In the genomic region with DNA sequence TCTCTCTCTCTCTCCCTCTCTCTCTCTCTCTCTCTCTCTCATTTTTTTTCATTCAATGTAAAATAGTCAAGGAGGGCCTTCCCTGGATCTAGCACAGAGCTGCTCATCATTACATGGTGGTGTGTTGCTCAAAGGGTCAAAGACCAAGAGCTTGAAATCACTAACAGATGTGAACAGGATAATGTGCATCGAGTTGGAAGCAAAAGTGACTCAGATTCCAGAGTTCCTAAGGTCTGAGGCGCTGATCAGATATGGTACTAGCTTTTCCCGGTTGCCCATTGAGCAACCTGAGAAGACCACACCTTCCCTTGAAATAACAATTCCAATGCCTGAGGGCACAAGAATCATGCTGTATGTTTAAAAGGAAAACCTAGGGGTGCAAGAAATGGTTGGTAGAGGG, we compare ENCODE assay signal across 27 mouse cellular contexts. TPM values are rescaled to one million over a fixed set of nuclear protein-coding genes. Genes with fewer than 3 reads are reported as not detected.
A peak's percentile ranks its signal among the peaks of the same experiment; 100 is the strongest.
DNase-seq lines count a peak whose midpoint lies in the region; ATAC-seq and TF ChIP-seq lines count a peak whose summit lies in the region.
"Had no signal": no experiment of that assay in that cellular context is flagged by ENCODE, and none has a peak within 500 bp of the region (broad histone marks: within the 10 kb centered on the region; RNA-seq: fewer than 3 reads in every experiment).

No protein-coding gene starts in this region.

- H3K9me3 ChIP-seq in intestine, embryonic 16.5 days (ENCODE audit: control insufficient read depth, low read length): 0 out of 2 replicates have a peak, but pooled peaks cover 3% of the 10 kb centered on the region
- no peaks in the 10 kb centered on the region for H3K9me3 ChIP-seq in intestine, embryonic 15.5 days
- H3K9me3 ChIP-seq: heart, embryonic 12.5 days; heart, embryonic 15.5 days; hindbrain, embryonic 10.5 days; hindbrain, embryonic 13.5 days had no signal

- whole genome bisulfite sequencing in intestine, embryonic 16.5 days: 56% methylated on average over 3 of the region's 3 CpGs
- WGBS in intestine, embryonic 15.5 days: 68% methylated on average over 3 of the region's 3 CpGs
- 65% methylated on average over 3 of the region's 3 CpGs for WGBS in lung, adult 2 months

- H3K4me2 ChIP-seq in intestine, embryonic 16.5 days (ENCODE audit: low read depth, low read length): no peak overlapping the region
- no peak overlapping the region for H3K4me2 ChIP-seq in intestine, embryonic 15.5 days (replicated peaks)
- H3K4me2 ChIP-seq: heart, embryonic 12.5 days; heart, embryonic 15.5 days; hindbrain, embryonic 13.5 days had no signal

- peaks cover 8% of the 10 kb centered on the region; the same call in 1 of the 2 replicates for H3K4me1 ChIP-seq in intestine, embryonic 16.5 days (ENCODE audit: control insufficient read depth, insufficient read depth, low read length)
- peaks cover 7% of the 10 kb centered on the region for H3K4me1 ChIP-seq in intestine, embryonic 15.5 days (replicated peaks)
- H3K4me1 ChIP-seq in lung, adult 2 months (ENCODE audit: control insufficient read depth, insufficient read depth, low read length): peaks cover 5% of the 10 kb centered on the region; the same call in 1 of the 2 replicates

- no peak overlapping the region for H3K9ac ChIP-seq in intestine, embryonic 16.5 days (ENCODE audit: low read depth, low read length)
- no peak overlapping the region for H3K9ac ChIP-seq in intestine, embryonic 15.5 days
- H3K9ac ChIP-seq: forebrain, postnatal 0 days; heart, embryonic 12.5 days; heart, embryonic 15.5 days; hindbrain, embryonic 13.5 days had no signal

- TF ChIP-seq POLR2A in lung, adult 2 months (IDR thresholded peaks at IDR 0.05; ENCODE audit: borderline replicate concordance, extremely low read depth, low read depth, low read length): no peak

- no peak for TF ChIP-seq CTCF in lung, adult 2 months (IDR thresholded peaks at IDR 0.05; ENCODE audit: insufficient read depth, low read length)

- no peaks in the 10 kb centered on the region for H3K36me3 ChIP-seq in intestine, embryonic 16.5 days (ENCODE audit: control insufficient read depth, insufficient read depth, low read length)
- H3K36me3 ChIP-seq in intestine, embryonic 15.5 days: no peaks in the 10 kb centered on the region
- H3K36me3 ChIP-seq: heart, embryonic 12.5 days; heart, embryonic 15.5 days; hindbrain, embryonic 10.5 days; hindbrain, embryonic 13.5 days had no signal

- peak; percentile 53 for DNase-seq in embryo, embryonic 10 days (ENCODE audit: low spot score)
- DNase-seq in embryo, embryonic 11 days: no peak
- DNase-seq in NIH3T3 (ENCODE audit: low read depth): peak; percentile 81
- DNase-seq in gastrocnemius, postnatal 4 days (ENCODE audit: low spot score in 2 of 2): no peak
- DNase-seq in lung, adult 2 months: no peak
- DNase-seq: adrenal gland, postnatal 10 days; adrenal gland, postnatal 36 days; cerebellum, adult 18-20 months; cerebellum, adult 9-10 months; cerebellum, postnatal 14 days; forebrain, postnatal 0 days; gastrocnemius, adult 2 months; gastrocnemius, postnatal 14 days; heart, adult 18-20 months; heart, postnatal 10 days; heart, postnatal 36 days; kidney, adult 11 months had no signal

- no peak overlapping the region for H3K4me3 ChIP-seq in intestine, embryonic 16.5 days (ENCODE audit: low read length)
- H3K4me3 ChIP-seq in intestine, embryonic 15.5 days (replicated peaks): no peak overlapping the region
- no peak overlapping the region for H3K4me3 ChIP-seq in lung, adult 2 months (replicated peaks; ENCODE audit: extremely low read depth, low read depth, low read length)
- H3K4me3 ChIP-seq: gastrocnemius, adult 2 months; heart, embryonic 12.5 days; heart, embryonic 15.5 days; hindbrain, embryonic 10.5 days; hindbrain, embryonic 13.5 days had no signal

- no peaks in the 10 kb centered on the region for H3K27me3 ChIP-seq in intestine, embryonic 16.5 days (replicated peaks; ENCODE audit: control insufficient read depth, insufficient read depth, low read length)
- H3K27me3 ChIP-seq in intestine, embryonic 15.5 days (replicated peaks): no peaks in the 10 kb centered on the region
- H3K27me3 ChIP-seq: heart, embryonic 12.5 days; heart, embryonic 15.5 days; hindbrain, embryonic 13.5 days had no signal

- no peak overlapping the region for H3K27ac ChIP-seq in intestine, embryonic 16.5 days (ENCODE audit: low read length)
- no peak overlapping the region for H3K27ac ChIP-seq in intestine, embryonic 15.5 days
- H3K27ac ChIP-seq: gastrocnemius, adult 2 months; heart, embryonic 15.5 days; hindbrain, embryonic 10.5 days; hindbrain, embryonic 13.5 days had no signal

- peak; percentile 57 for ATAC-seq in intestine, embryonic 16.5 days
- ATAC-seq in intestine, embryonic 15.5 days: no peak
- ATAC-seq: activated CD4-positive, CD25-positive, alpha-beta regulatory T cell, adult 4 months; CD4-positive, CD25-positive, alpha-beta regulatory T cell, adult 4 months; forebrain, embryonic 14.5 days; forebrain, postnatal 0 days; hindbrain, embryonic 16.5 days had no signal

RNA-seq across cellular contexts. Expression of gene Sec22b, which starts 2.6 kb away (rescaled TPM):
- polyA plus RNA-seq in intestine, embryonic 16.5 days (2015; fragmentation: Nextera tagmentation; extraction: Ambion mirVana): 152 and 157 TPM in 2 replicates
- 132 and 142 TPM in 2 replicates for polyA plus RNA-seq in intestine, embryonic 15.5 days (2015; fragmentation: Nextera tagmentation; extraction: Ambion mirVana)
- 10 to 100 TPM; 54.6 to 65.0 TPM for total RNA-seq in gastrocnemius, postnatal 4 days (2021)
- 25.9 TPM in 2 replicates for polyA plus RNA-seq in lung, adult 2 months (2012; rRNA removed)

RNA-seq across cellular contexts. Expression of gene Pde4dip, which starts 9.9 kb away (rescaled TPM):
- 20.2 and 21.2 TPM in 2 replicates for polyA plus RNA-seq in intestine, embryonic 16.5 days (2015; fragmentation: Nextera tagmentation; extraction: Ambion mirVana)
- 23.7 and 23.8 TPM in 2 replicates for polyA plus RNA-seq in intestine, embryonic 15.5 days (2015; fragmentation: Nextera tagmentation; extraction: Ambion mirVana)
- total RNA-seq in gastrocnemius, postnatal 4 days (2021): 1,000 to 10,000 TPM; 1,016 to 1,021 TPM
- 26.8 and 68.2 TPM in 2 replicates for polyA plus RNA-seq in lung, adult 2 months (2012; rRNA removed)

Comparison
In these comparisons a context has a peak if more than half of its experiments do, and no peak if none do; other contexts are left out.
1. DNase-seq: peak in embryo, embryonic 10 days (single experiment) and NIH3T3 (single experiment); none in embryo, embryonic 11 days (single experiment), gastrocnemius, postnatal 4 days (0 of 2) and lung, adult 2 months (single experiment).